Comparison of ENCODE assay signal across 10 mouse cellular contexts in genomic region chr2:105189352-105189751, GRCm38 (mm10). TPM values are rescaled to one million over a fixed set of nuclear protein-coding genes. Genes with fewer than 3 reads are reported as not detected.
DNase-seq lines count a peak whose midpoint lies in the region.
"Had no signal": no experiment of that assay in that cellular context is flagged by ENCODE, and none has a peak within 500 bp of the region (broad histone marks: within the 10 kb centered on the region; RNA-seq: fewer than 3 reads in every experiment).

No protein-coding gene starts in this region.

- H3K4me1 ChIP-seq in midbrain, embryonic 10.5 days: no peaks in the 10 kb centered on the region

- H3K27me3 ChIP-seq in midbrain, embryonic 10.5 days (ENCODE audit: low read depth, poor library complexity, severe bottlenecking): no peaks in the 10 kb centered on the region

- WGBS in midbrain, embryonic 10.5 days: 37% methylated on average over 5 of the region's 5 CpGs

- no peak overlapping the region for H3K27ac ChIP-seq in midbrain, embryonic 10.5 days (replicated peaks)

- H3K36me3 ChIP-seq in midbrain, embryonic 10.5 days: no peaks in the 10 kb centered on the region

- no peaks in the 10 kb centered on the region for H3K9me3 ChIP-seq in midbrain, embryonic 10.5 days (replicated peaks)

- DNase-seq in gastrocnemius, adult 18-20 months (ENCODE audit: low spot score): peak; percentile 10
- DNase-seq in gastrocnemius, postnatal 25 days: no peak
- peak; percentile 12 for DNase-seq in lung, postnatal 10 days
- no peak for DNase-seq in lung, adult 18-20 months
- peak; percentile 13 for DNase-seq in c-Kit-positive CD71-positive TER-119-positive erythroid progenitor cells, embryonic 14.5 days (ENCODE audit: low spot score)
- DNase-seq in naive thymus-derived CD4-positive, alpha-beta T cell, adult 2 months (ENCODE audit: low read depth): peak; percentile 4
- no peak for DNase-seq in frontal cortex, postnatal 36 days (ENCODE audit: low spot score in 2 of 2)
- no peak for DNase-seq in midbrain, embryonic 10.5 days (ENCODE audit: low spot score)

- no peak overlapping the region for H3K4me3 ChIP-seq in midbrain, embryonic 10.5 days
- H3K4me3 ChIP-seq: erythroblast, embryonic 14.5 days had no signal

RNA-seq across cellular contexts. Expression of gene Them7, which starts 34.8 kb away (rescaled TPM):
- total RNA-seq in gastrocnemius, adult 18-20 months (2021): under 1 TPM in 1 of 2 experiments, not detected in 1; 0.19 TPM
- total RNA-seq in gastrocnemius, postnatal 25 days (2021): not detected
- 0.10 and 0.46 TPM in 2 replicates for polyA plus RNA-seq in midbrain, embryonic 10.5 days (2016; fragmentation: Nextera tagmentation; extraction: Ambion mirVana)
- total RNA-seq: layer of hippocampus, adult 18-20 months had no signal
- polyA plus RNA-seq: erythroblast, embryonic 14.5 days had no signal

Comparison
In these comparisons a context has a peak if more than half of its experiments do, and no peak if none do; other contexts are left out.
1. DNase-seq: peak in gastrocnemius, adult 18-20 months (single experiment), lung, postnatal 10 days (single experiment), c-Kit-positive CD71-positive TER-119-positive erythroid progenitor cells, embryonic 14.5 days (single experiment) and naive thymus-derived CD4-positive, alpha-beta T cell, adult 2 months (single experiment); none in gastrocnemius, postnatal 25 days (single experiment), lung, adult 18-20 months (0 of 2), frontal cortex, postnatal 36 days (0 of 2) and midbrain, embryonic 10.5 days (single experiment).